Mouse (Mus musculus) frontal cortex, postnatal 36 days (tissue): ENCODE data around the gene Hist1h2bp.
A peak's percentile ranks its signal among the peaks of the same experiment; 100 is the strongest.
"Not testable (repeated sequence)": the region's sequence is repeated elsewhere in the genome, so short reads cannot be mapped to it uniquely, and the experiment has no call there.

Experiments used
- DNase-seq, 2 experiments: peaks; one replicate each; pipeline ENCODE4 v3.0.0; 2022; ENCODE audit warnings: low spot score in 2 of 2

Hist1h2bp gene

DNA sequence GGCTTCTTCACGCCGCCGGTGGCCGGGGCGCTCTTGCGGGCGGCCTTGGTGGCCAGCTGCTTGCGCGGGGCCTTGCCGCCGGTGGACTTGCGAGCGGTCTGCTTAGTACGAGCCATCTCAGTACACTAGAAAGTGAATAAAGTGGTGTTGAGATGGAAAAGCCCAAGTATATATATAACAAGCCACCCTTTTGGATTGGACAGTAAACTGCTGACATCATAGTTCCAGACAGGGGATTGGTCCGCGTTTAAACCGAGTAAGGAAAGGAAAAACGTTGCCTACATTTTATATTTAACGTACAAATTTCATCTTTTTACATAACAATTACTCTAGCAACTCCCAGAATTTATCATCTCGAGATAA, 4.0 kb upstream of the Hist1h2bp start, which contains the start of gene Hist1h3i:
Gene Hist1h3i, minus strand, starts transcription at position 116 of the 363 bp plus-strand sequence.
- DNase-seq: peak; percentile 56 to 82

- DNase-seq: peak; percentile 24 to 43
These were observed 3.5 kb upstream of the Hist1h2bp start for GRCm38 (mm10) chr13:21783734-21784161.

DNA sequence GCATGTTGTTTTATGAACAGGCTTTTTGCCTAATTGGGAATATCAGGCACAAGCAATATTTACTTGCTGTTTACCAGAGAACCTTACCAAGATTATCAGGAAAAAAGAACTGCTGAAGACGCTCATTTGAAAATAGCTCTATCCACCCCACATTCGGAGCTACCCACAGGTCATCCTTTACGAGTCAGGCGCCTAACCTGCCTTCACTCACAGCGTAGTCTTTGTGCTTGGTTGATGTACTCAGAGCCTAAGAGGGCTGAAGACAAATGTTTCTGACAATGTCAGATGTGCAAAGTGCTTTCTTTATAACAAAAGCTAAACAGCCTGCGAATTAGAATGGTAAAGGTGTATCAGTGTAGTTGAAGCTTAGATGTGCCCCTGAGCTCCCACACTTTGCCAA, 3.0 kb upstream of the Hist1h2bp start:
- DNase-seq: no peak

GRCm38 (mm10) chr13:21786189-21786898, 917 bp upstream of the Hist1h2bp start:
- no peak for DNase-seq

DNA sequence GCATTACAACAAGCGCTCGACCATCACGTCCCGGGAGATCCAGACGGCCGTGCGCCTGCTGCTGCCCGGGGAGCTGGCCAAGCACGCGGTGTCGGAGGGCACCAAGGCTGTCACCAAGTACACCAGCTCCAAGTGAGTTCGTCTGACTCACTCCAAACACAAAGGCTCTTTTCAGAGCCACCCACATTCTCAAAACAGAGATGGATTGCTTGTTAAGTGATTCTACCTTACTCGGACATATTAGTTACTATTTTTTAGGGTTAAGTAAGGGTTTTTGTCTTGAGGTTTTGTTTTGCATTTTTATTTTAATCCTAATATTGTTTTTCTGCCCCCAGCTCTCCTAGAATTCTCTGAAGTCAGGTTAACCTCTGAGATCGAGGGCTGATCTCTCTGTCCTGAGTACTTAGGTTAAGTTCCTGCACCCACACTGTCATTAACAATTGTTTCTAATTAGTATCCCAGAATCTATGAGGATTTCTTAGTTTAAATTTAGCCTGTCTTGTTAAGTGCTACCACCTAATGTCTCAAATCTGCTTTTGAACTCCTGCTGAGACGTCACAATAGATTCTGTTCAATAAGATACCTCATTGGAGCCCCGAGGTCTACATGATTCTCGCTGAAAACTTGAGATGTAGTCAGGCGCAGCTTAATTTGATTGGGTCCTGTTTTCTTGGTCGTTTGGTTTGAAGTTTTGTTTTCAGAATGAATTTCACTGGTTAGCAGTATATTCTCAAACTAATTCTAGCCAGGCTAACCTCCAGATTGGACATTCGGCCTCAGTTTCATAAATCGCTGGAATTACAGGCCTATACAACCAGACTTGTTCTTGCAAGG, 716 bp downstream of the Hist1h2bp start:
- no peak for DNase-seq

DNA sequence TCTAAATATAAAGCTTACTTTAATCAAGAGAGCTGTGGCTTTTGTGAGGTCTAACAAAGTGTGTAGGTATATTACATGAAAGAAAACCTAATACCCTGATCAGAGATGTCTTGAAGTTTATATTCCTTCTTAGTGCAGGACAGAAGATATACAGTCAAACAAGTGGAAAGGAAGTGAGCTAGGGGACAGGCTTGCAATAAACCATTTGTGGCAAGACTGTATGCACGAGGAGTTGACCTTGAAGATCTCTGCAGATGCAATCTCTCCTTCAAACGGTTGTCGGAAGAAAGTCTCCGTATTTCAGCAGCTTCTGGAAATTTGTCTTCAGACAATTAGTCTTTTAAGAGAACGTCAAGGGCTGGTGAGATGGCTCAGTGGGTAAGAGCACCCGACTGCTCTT, 2.7 kb downstream of the Hist1h2bp start:
- no peak for DNase-seq

DNA sequence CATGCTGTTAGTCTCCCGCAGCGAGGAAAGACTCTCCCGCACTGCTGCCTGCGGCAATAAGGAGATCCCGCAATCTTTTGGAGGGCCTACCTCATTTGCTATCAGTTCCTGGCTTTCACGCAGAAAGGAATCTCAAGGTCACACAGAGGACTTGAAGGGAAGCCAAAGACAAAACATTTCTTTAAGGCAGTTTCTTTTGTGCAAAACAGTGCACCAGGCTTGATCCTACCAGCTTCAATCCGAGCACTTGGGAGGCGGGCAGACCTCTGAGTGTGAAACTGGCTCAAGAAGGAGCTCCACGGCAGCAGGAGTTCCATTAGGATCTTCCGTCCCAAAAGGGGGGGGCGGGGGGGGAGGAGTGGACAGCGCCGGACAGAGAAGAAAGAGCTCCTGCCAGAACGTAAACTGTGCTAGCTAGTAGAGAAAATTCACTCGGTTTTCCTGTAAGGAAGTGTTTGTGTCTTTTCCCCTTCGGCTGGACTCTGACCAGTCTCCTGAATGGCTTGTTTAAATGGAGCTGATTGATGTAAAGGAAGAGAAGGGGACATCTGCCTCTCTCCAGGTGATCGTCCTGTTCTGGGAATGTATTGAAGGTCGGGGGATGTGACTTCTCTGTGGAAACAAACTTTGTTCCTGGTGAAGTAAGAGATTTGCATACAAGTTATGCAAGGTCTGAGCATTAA, 3.5 kb downstream of the Hist1h2bp start:
- no peak for DNase-seq

DNA sequence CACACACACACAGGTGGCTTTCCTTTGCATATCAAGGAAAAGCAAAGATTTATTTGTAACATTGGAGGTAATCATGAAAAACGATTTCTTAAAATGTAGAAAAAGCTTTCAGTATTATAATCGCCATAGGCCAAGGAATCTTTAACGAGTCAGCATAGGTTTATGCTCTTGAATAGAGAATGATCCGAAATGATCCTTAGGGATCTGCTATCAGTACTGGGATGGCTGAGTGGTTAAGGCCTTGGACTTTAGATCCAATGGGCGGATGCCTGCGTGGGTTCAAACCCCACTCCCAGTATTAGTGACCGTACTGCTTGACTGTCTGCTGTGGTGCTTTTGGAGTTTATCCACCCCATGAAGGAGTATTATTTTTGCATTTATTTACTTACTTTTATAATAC, 8.3 kb downstream of the Hist1h2bp start:
- no peak for DNase-seq

GRCm38 (mm10) chr13:21797163-21797562, 9.9 kb downstream of the Hist1h2bp start:
- DNase-seq: not testable (repeated sequence)

- DNase-seq: not testable (repeated sequence)
These were observed 15.8 kb downstream of the Hist1h2bp start for GRCm38 (mm10) chr13:21803058-21803457.

GRCm38 (mm10) chr13:21810073-21810472, 22.8 kb downstream of the Hist1h2bp start, which contains the start of the genes Hist1h2bq and Hist1h2ao:
TSS of gene Hist1h2bq (minus strand) at chr13:21810197.
TSS of gene Hist1h2ao (plus strand) at chr13:21810465.
- not testable (repeated sequence) for DNase-seq

DNA sequence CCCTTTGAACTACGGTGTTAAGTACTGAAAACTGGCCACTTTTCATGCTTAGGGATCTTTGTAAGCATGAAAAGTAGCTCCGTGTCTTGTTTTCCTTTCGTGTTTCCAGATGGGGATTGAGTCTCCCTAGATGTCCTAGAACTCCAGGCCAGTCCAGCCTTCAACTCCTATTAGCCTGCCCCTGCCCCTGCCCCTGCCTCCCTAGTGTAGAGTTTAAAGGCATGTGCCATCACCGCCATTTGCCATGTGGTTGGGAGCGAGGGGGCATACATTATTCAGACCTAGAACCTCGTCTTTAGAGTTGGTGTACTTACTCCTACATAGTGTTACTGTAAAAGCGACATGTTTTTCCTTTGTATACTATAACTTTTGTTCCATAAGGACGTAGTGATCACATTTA, 23.8 kb downstream of the Hist1h2bp start:
- DNase-seq: not testable (repeated sequence)

DNA sequence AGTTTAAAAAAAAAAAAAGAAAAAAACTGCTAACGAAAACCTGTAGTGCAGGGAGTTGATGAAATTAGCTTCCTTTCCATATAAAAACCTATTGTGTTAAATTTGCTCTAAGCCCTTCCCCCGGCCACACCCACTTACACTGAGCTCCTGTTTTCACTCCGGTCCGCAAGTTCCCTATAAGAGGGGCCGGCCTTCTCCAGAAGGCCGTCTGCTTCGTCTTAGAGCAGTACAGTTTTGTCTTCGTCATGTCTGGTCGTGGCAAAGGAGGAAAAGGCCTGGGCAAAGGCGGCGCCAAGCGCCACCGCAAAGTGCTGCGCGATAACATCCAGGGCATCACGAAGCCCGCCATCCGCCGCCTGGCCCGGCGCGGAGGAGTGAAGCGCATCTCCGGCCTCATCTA, 24.3 kb downstream of the Hist1h2bp start, which contains the start of gene Hist1h4m:
Gene Hist1h4m, plus strand, starts transcription at position 208 of the 400 bp plus-strand sequence.
- DNase-seq: peak; percentile 40 to 64

- not testable (repeated sequence) for DNase-seq
These were observed 24.8 kb downstream of the Hist1h2bp start for GRCm38 (mm10) chr13:21812092-21812491.

- not testable (repeated sequence) for DNase-seq
These were observed 33.0 kb downstream of the Hist1h2bp start for GRCm38 (mm10) chr13:21820082-21820890.

GRCm38 (mm10) chr13:21828511-21828910, 41.2 kb downstream of the Hist1h2bp start:
- DNase-seq: no peak

- DNase-seq: no peak
These were observed 43.1 kb downstream of the Hist1h2bp start for GRCm38 (mm10) chr13:21830344-21830743.

DNA sequence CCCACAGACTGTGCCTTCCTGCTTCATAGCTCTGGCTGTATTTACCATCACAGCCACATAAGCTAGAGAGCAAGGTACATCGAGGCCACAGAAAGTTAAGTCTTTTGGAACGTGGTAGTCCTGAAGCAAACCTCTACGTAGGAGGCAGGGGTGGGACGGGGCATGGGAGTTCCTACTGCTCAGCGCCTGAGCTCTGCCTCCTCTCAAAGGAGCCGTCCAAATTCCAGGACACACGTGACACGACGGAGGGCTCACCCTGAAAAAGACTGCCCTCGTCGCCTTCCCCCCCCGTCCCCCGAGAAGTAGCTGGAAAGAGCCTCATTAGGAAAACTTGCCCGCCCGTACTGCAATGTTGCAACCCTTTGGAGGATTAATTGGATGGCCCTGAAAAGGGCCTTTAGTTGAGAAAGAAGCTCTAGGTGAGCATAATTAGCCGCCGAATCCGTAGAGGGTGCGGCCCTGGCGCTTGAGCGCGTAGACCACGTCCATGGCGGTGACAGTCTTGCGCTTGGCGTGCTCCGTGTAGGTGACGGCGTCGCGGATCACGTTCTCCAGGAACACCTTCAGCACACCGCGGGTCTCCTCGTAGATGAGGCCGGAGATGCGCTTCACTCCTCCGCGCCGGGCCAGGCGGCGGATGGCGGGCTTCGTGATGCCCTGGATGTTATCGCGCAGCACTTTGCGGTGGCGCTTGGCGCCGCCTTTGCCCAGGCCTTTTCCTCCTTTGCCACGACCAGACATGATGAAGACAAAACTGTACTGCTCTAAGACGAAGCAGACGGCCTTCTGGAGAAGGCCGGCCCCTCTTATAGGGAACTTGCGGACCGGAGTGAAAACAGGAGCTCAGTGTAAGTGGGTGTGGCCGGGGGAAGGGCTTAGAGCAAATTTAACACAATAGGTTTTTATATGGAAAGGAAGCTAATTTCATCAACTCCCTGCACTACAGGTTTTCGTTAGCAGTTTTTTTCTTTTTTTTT, 44.4 kb downstream of the Hist1h2bp start, which contains the start of gene Hist1h4n:
Gene Hist1h4n, minus strand, starts transcription at position 779 of the 977 bp plus-strand sequence.
- DNase-seq: peak; percentile 36 to 56

DNA sequence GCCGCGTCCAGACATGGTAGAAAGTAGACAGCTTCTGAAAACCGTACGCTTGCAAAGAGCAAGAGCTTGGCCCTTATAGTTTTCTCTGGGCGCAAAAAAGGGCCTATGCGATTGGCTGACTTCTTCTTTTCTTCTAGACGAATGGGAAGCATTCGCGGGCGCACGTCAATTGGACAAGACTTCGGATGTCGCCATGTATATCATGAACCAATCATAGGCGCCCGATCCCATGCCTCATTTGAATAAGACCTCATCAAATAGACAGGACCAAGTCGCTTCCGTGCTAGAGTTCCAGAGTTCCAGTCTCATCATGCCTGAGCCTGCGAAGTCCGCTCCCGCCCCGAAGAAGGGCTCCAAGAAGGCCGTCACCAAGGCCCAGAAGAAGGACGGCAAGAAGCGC, 46.2 kb downstream of the Hist1h2bp start, which contains the start of the genes Hist1h2ap and Hist1h2br:
Gene Hist1h2ap, minus strand, starts transcription at position 47 of the 400 bp plus-strand sequence.
Gene Hist1h2br, plus strand, starts transcription at position 283 of the 400 bp plus-strand sequence.
- not testable (repeated sequence) for DNase-seq
